Mouse (Mus musculus) monocyte, adult 5-6 weeks (primary cell): ENCODE data around the gene Ugt2b1. TPM values are rescaled to one million over a fixed set of nuclear protein-coding genes. Genes with fewer than 3 reads are reported as not detected.
"Not testable (repeated sequence)": the region's sequence is repeated elsewhere in the genome, so short reads cannot be mapped to it uniquely, and the experiment has no call there.

Experiments used
- ATAC-seq: fragments of 153-309, 156-312 bp; replicated peaks from 2 replicates; pipeline ENCODE4 v1.8.0; 2017; ENCODE audit warnings: mild to moderate bottlenecking; ENCODE audit not compliant: low TSS enrichment, insufficient number of reproducible peaks, severe bottlenecking, poor library complexity, low FRiP score
- total RNA-seq: library from RNA; stranded (forward); fragments of 200-1000, 200-491, 200-594 nt; gene quantifications from 3 replicates; pipeline ENCODE4 v1.2.3, GENCODE M21; 2017

Ugt2b1 gene
- total RNA-seq: not detected in 3 replicates

DNA sequence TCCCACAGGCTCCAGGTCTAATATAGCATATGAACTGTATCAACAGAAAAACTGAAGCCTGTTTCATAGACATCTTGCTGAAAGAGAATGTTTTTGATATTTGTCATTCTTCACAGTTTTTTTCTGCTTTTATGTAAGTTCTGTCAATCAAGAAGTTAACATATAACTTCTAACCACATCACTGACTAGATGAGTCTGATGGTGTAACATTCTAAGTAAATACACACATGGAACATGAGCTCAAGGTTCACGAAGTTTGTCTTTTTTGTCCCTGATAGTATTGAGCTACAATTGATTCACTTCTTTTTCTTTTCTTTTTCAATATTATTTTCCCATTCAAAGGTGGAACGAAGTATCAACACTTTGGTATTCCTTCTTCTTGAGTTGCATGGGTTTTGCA lies at the start of gene Ugt2b1:
TSS of gene Ugt2b1 (minus strand) at position 105 of the 400 bp plus-strand sequence.
- no peak for ATAC-seq

DNA sequence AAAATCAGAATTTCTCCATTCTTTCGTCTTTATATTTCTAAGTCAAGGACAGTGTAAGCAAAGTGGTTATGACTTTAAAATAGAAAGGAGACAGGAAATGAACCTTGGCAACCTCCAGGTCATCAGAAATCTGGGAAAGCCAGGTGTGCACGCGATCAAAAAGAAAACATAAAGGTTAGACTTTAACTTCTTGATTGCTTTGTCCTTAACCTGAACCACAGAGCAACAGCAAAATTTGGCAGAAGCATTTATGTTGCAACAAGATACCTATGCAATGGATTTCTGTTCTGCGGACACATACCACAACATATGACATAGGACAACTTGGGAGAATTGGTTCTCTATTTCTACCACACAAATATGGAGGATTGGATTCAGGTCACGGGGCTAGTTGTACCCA lies 40.9 kb upstream of the Ugt2b1 start:
- ATAC-seq: not testable (repeated sequence)

DNA sequence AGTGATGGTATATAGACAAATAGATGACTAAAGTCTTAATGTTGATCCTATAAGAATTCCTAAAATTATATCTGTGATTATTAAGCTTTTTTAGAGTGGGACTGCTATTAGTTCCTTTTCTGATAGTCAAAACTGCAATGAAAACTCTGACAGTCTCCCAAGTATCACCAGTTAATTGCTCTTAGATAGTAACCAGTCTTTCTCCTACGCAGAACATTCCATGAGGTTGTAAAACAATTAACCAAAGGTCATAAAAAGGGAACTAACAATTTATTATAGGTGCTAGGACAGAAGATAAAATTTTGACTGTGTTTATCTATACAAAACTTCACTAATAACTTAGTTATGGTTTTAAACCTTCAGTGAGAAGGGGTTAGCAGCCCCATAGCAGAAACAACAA lies 36.5 kb upstream of the Ugt2b1 start:
- ATAC-seq: not testable (repeated sequence)

DNA sequence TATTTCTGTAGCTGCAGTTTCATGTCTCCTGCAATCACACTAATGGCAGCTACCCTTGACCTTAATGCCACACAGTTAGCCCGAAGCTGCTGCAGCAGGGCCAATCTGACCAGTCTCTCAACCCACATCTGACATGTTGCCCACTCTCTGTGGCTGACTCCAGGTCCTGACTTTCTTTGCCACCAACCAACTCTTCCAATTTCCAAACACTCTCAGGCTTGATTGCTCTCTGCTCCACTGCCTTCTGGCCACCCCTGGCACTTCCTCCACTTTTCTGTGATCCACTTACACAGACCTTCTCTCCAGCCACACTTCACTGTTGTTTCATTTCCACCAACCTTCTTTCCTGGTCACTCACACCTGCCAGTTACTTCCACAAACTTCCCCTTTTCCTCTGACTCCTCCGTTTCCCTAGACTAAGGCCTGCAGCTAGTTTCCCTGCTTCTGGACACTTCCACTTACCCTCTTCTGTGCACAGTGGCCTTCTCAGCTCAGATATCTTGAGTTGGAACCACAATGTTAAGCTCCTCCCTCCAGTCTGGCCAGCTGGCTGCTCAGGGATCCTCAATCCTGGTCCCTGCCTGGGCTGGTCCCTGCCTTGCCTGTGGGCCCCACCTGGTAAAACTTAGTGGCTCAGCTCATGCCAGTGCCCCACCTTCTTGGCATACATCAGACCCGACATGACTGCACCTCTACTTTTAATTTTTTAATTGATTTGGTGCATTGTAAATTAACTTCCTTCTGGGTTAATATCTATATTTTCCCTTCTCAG lies 35.4 kb upstream of the Ugt2b1 start:
- ATAC-seq: no peak

DNA sequence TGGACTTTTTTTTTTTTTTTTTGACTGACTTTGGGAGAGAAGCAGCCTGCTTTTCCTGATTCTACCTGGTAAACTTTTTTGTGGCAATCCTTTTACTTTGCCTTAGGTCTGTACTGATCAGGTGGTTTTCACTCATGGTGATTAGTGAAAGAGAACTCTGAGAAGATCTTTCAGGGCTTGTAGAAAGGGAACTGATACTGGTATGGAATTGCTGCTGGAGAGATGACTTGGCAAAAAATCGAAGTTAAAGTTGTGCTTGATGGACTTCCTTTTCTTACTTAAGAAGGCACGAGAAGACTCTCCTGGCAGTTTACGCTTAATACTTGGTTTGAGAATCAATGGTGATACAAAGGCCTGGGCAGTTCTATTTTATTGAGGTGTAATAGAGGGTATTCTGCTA lies 34.2 kb upstream of the Ugt2b1 start:
- ATAC-seq: no peak

DNA sequence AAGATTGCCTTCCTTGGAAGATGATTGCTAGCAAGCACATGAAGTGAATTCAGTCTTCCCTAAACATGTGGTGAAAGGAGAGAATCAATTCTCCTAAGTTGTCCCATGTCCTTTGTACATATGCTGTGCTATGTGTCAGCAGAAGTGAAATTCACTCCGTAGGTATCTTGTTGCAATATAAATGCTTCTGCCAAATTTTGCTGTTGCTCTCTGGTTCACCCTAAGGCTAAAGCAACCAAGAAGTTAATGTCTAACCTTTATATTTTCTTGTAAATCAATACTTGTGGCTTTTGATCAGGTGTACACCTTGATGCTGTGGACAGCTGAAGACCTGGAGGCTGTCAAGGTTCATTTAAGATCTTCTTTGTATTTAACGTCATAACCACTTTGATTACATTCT lies 15.8 kb upstream of the Ugt2b1 start:
- no peak for ATAC-seq

DNA sequence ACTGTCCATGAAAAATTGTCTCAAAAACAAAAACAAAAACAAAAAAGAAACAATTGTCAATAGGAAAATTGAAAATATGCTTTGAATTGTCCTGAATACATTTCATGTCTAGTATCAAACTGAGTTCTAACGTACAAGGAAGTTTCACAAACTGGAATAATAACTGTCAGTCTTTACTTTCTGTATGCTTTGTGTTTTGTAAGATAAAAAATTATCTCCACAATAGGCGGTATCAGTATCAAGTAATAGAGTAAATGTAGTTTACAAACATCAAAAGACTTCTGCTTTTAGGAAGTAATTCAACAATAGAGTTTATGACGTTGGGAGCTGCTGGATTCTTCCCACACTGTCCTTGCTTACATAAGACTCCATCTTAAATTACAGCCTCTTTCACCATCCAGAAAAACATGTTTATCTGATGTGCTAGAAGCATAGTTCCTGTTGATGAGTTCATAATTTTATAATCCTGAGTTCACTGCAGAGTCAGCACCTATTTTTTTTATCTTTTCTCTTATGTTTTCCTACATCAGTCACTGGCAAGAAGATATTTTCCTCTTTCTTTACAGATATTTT lies 5.6 kb downstream of the Ugt2b1 start:
- no peak for ATAC-seq

DNA sequence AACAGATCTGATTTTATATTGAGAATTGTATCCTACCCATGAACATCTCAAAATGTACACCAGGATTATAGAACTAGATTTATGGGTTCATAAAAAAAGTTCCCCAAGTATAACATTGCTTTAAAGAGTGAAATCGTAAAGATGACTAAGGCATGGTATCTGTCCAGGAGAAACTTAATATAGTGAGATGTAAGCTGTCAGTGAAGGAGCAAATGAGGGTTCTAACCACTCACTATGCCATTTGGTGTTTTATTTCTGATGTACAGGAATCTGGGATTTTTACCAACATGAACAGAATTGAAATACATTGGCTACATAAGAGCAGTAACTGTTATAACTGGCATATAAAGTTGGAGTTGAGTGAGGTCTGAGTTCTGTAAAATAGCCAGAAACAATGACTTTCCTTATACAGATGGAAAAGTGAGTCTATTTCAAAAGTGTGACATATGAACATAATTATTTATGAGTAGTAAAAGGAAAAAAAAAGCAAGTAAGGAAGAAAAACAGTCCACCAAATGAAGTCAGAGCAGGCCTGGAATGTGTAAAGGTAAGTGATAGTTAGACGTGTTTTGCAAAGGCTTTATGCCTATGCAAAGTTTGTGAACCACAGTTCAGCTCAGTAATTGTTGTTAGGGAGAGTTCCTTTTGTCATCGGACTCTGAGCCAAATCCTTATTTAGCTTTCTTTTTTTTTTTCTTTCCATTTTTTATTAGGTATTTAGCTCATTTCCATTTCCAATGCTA lies 14.8 kb downstream of the Ugt2b1 start:
- ATAC-seq: no peak

DNA sequence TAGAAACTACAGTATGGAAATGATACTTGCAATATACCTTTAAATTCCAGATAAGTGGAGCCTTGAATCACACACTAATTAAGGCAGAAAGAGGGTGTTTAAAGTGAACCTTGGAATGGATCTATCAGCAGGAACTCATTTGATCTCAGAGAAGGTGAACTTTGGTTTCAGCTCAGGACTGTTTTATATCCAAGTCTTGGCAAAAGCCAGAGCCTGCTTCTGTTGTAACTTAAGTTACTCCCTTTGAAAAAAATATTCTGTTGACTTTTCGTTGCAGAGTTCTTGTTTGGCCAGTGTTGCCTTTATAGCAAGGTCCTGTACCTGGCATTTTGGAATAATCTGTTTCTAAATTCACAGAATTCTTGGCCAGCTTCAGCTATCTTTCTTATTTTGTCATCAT lies 15.6 kb downstream of the Ugt2b1 start:
- no peak for ATAC-seq

DNA sequence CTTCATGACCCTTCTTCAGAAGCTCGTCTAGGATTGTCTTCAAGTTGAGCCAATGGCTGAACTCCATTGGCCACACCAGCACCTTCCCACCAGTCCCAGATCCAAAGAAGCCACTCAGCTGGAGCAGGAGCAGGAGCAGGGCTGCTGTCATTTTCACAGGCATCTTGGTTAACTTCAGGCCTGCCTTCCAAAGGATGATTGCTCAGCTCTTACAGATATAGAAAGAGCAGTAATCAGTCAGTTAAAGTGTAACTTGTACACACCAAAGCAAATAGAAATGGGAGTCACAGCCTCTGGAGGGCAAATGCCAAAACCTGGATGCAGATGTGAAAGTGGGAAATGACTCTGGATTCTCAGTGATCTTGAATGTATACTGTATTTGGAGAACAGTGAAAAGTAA lies 19.6 kb downstream of the Ugt2b1 start, which contains the start of gene Ugt2b34:
TSS of gene Ugt2b34 (minus strand) at position 180 of the 400 bp plus-strand sequence.
- no peak for ATAC-seq

DNA sequence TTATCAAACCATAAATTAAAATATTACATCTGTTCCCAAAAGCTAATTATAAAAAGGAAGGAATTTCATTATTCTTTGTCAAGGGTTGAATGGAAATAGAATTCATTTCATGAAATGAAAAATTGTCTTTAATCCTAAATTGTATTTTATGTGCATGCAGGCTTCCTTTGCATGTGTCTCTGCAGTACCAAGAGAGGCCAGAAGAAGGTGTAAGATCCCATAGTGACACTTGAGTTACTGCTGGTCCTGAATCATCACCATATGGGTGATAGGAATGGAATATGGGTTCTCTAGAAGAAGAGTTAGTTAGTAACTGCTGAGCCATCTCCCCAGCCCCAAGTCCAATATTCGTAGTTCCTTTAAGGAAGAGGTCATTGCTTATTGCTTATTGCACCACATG lies 36.4 kb downstream of the Ugt2b1 start:
- ATAC-seq: no peak

DNA sequence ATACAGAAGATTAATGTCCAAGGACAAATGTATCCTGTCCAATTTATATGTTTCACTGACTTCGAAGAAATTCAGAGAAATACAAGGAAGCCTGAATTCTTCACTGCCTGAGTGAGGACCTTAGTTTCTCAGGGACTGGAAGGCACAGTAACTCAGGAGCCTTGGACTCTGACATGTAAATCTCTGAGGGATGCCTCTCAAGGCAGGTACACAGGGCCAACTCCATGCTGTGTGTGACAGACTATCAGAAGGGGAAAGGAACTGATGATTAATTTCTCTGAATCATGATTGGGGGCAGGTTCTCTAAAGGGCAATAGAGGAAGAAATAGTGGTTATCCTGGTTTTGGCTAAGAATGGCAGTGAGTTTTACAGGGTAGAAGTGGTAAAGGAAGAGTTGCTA lies 37.9 kb downstream of the Ugt2b1 start:
- no peak for ATAC-seq

DNA sequence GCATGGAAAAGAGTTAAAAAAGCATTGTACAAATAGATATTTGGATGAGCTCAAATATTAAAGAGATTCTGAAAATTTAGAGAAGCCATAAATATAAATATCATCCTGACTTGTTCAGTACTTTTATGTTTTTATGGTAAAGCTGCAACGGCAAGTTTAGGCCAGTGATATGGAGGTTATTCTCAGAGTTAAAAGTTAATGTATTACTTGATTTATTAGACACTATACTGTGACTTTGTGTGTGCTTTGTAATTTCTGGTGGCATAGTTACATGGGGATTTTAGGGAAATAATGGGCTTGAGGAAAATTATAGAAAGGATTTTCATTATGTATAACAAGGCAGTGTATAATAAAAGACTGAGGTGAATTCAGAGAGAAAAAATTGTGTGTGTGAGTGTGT lies 39.2 kb downstream of the Ugt2b1 start:
- ATAC-seq: no peak

DNA sequence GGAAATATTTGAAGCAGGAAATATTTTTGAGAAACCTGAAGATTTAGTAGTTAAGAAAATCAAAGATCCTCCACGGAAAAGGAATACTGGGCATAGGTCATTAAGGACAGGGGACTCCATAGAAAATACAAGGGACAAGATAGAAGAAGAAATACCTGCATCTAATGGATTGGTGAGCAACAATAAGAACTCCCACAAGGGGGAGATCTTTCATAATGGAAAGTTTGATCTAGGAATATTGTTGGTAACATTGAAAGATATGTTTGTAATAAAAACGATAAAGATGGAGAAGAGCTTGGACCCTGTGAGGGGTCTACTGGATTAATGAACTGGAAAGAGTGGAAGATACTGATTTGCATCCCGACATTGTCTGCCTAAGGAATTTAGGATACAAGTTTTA lies 39.7 kb downstream of the Ugt2b1 start:
- ATAC-seq: no peak

DNA sequence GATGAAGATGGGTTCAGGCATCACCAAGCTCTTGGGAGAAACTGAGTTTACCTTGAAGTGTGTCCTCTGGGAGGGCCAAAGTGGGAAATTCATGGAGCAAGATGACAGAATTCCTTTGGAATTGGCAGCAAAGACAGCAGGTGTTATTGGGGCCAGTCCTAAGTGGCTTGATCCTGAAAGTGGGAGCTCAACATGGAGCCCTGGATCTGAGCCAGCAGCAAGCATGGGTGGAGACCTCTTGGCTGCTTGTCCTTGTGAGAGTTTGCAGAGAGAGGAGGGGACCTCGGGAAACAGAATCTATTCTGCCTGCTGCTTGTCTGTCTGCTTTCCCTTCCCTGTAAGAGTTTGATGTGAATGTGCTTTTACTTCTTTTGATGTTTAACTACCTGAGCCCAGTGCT lies 54.5 kb downstream of the Ugt2b1 start:
- no peak for ATAC-seq

Other genes with a start within 250 kb of the Ugt2b1 start
- not detected in 3 replicates for gene Tmprss11e, start 180.7 kb downstream of the Ugt2b1 start, total RNA-seq
- 253 to 309 TPM (median 288 TPM) in 3 replicates for gene Ythdc1, start 122.3 kb downstream of the Ugt2b1 start, total RNA-seq
- not detected in 3 replicates for gene Ugt2b34, start 19.6 kb downstream of the Ugt2b1 start, total RNA-seq
- gene Ugt2b35, start 74.3 kb upstream of the Ugt2b1 start, total RNA-seq: not detected in 3 replicates
- not detected in 3 replicates for gene Ugt2b36, start 166.0 kb upstream of the Ugt2b1 start, total RNA-seq
- gene Ugt2b5, start 213.8 kb upstream of the Ugt2b1 start, total RNA-seq: not detected in 3 replicates